Mouse (Mus musculus): Measurements from ENCODE around the gene P2rx3. TPM values are rescaled to one million over a fixed set of nuclear protein-coding genes. Genes with fewer than 3 reads are reported as not detected.

P2rx3 gene
- polyA plus RNA-seq, 1 experiment from 2014 or later = 7.1 TPM

- no peak overlapping the region for H3K4me3 ChIP-seq (ENCODE audit: low read depth, low read length)
- H3K36me3 ChIP-seq (ENCODE audit: control insufficient read depth, insufficient read depth, low read length) = peaks cover 11% of the 10 kb centered on the region
- no peaks in the 10 kb centered on the region for H3K4me1 ChIP-seq (replicated peaks; ENCODE audit: control insufficient read depth, insufficient read depth, low read length)
- peak; percentile 3; the same call in 1 of the 2 replicates for ATAC-seq (ENCODE audit: low FRiP score)
- 0 out of 2 replicates have a peak overlapping the region, but pooled peaks have one; percentile 4 for H3K9ac ChIP-seq (ENCODE audit: low read depth, low read length)
- DNase-seq (ENCODE audit: low spot score) = no peak
- H3K27ac ChIP-seq (ENCODE audit: low read depth, low read length) = no peak overlapping the region
- no peaks in the 10 kb centered on the region for H3K27me3 ChIP-seq (ENCODE audit: control insufficient read depth, insufficient read depth, low read length)
- H3K4me2 ChIP-seq (replicated peaks; ENCODE audit: low read depth, low read length) = peak overlapping the region; percentile 17; the same call in 1 of the 2 replicates
- WGBS = 46% methylated on average over 10 of the region's 10 CpGs
- H3K9me3 ChIP-seq (ENCODE audit: control insufficient read depth, low read length) = no peaks in the 10 kb centered on the region
Observed at GRCm38 (mm10) chr2:85061107-85061541, 23.9 kb upstream of the P2rx3 start.

DNA sequence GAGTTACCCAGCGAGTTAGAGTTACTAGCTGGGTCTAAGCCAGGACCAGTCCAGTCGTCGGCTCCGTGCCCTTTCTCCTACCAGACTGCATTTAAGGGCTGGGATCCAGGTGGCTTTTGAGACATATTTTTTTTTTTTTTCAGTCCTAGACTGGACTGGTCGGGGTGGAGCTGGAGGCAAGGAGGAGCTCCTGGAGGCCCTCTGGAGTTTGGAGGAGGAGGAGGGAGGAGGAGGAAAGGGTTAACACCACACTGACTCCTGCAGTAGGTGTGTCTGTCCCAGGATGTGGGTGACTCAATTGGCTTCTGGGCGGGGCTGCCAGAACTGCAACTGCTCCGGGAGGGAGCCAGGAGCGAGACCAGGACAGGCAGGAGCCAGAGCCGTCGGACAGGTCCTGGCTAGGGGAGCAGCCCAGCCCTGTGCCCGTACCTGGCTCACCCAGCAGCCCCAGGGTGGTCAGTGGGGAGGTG lies 23.4 kb upstream of the P2rx3 start:
- 39% methylated on average over 11 of the region's 11 CpGs for WGBS
- peaks cover 11% of the 10 kb centered on the region for H3K36me3 ChIP-seq (ENCODE audit: control insufficient read depth, insufficient read depth, low read length)

DNA sequence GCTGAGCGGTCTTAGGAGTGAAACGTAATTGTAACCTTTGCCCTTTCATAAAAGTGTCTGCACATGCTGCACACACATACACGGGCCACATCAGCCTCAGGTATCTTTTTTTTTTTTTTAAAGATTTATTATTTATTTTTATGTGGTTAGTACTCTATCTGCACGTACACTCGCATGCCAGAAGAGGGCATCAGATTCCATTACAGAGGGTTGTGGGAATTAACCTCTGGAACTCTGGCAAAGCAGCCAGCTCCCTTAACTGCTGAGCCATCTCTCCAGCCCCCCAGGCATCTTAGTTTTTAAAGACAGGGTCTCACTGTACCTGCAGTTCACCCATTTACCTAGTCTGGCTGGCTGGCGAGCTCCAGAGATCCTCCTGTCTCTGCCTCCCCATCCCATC lies 22.4 kb upstream of the P2rx3 start:
- no peak overlapping the region for H3K4me2 ChIP-seq (replicated peaks; ENCODE audit: low read depth, low read length)
- no peaks in the 10 kb centered on the region for H3K27me3 ChIP-seq (ENCODE audit: control insufficient read depth, insufficient read depth, low read length)
- H3K4me3 ChIP-seq (ENCODE audit: low read depth, low read length) = no peak overlapping the region
- H3K9ac ChIP-seq (ENCODE audit: low read depth, low read length) = no peak overlapping the region
- H3K9me3 ChIP-seq (ENCODE audit: control insufficient read depth, low read length) = no peaks in the 10 kb centered on the region
- no peak for DNase-seq (ENCODE audit: low spot score)
- peaks cover 11% of the 10 kb centered on the region for H3K36me3 ChIP-seq (ENCODE audit: control insufficient read depth, insufficient read depth, low read length)
- H3K27ac ChIP-seq (ENCODE audit: low read depth, low read length) = no peak overlapping the region
- no peak for ATAC-seq (ENCODE audit: low FRiP score)
- H3K4me1 ChIP-seq (replicated peaks; ENCODE audit: control insufficient read depth, insufficient read depth, low read length) = no peaks in the 10 kb centered on the region
- 94% methylated on average over 6 of the region's 6 CpGs for WGBS

More for the DNA sequence above, 23.4 kb upstream of the P2rx3 start:
- H3K4me2 ChIP-seq (replicated peaks; ENCODE audit: low read depth, low read length) = peak overlapping the region; percentile 17; the same call in 1 of the 2 replicates
- no peak overlapping the region for H3K4me3 ChIP-seq (ENCODE audit: low read depth, low read length)
- no peaks in the 10 kb centered on the region for H3K27me3 ChIP-seq (ENCODE audit: control insufficient read depth, insufficient read depth, low read length)
- peak; percentile 37; the same call in 1 of the 2 replicates for ATAC-seq (ENCODE audit: low FRiP score)
- 0 out of 2 replicates have a peak overlapping the region, but pooled peaks have one; percentile 4 for H3K9ac ChIP-seq (ENCODE audit: low read depth, low read length)
- no peak overlapping the region for H3K27ac ChIP-seq (ENCODE audit: low read depth, low read length)
- no peak for DNase-seq (ENCODE audit: low spot score)
- no peaks in the 10 kb centered on the region for H3K4me1 ChIP-seq (replicated peaks; ENCODE audit: control insufficient read depth, insufficient read depth, low read length)
- no peaks in the 10 kb centered on the region for H3K9me3 ChIP-seq (ENCODE audit: control insufficient read depth, low read length)

GRCm38 (mm10) chr2:85056711-85057110 lies 19.4 kb upstream of the P2rx3 start:
- H3K27ac ChIP-seq (ENCODE audit: low read depth, low read length) = no peak overlapping the region
- H3K36me3 ChIP-seq (ENCODE audit: control insufficient read depth, insufficient read depth, low read length) = peaks cover 11% of the 10 kb centered on the region
- no peaks in the 10 kb centered on the region for H3K4me1 ChIP-seq (replicated peaks; ENCODE audit: control insufficient read depth, insufficient read depth, low read length)
- H3K9ac ChIP-seq (ENCODE audit: low read depth, low read length) = no peak overlapping the region
- 69% methylated on average over 5 of the region's 5 CpGs for WGBS
- DNase-seq (ENCODE audit: low spot score) (no peak), ATAC-seq (ENCODE audit: low FRiP score) (no peak)
- no peak overlapping the region for H3K4me3 ChIP-seq (ENCODE audit: low read depth, low read length)
- H3K27me3 ChIP-seq (ENCODE audit: control insufficient read depth, insufficient read depth, low read length) = no peaks in the 10 kb centered on the region
- H3K4me2 ChIP-seq (replicated peaks; ENCODE audit: low read depth, low read length) = no peak overlapping the region
- no peaks in the 10 kb centered on the region for H3K9me3 ChIP-seq (ENCODE audit: control insufficient read depth, low read length)

DNA sequence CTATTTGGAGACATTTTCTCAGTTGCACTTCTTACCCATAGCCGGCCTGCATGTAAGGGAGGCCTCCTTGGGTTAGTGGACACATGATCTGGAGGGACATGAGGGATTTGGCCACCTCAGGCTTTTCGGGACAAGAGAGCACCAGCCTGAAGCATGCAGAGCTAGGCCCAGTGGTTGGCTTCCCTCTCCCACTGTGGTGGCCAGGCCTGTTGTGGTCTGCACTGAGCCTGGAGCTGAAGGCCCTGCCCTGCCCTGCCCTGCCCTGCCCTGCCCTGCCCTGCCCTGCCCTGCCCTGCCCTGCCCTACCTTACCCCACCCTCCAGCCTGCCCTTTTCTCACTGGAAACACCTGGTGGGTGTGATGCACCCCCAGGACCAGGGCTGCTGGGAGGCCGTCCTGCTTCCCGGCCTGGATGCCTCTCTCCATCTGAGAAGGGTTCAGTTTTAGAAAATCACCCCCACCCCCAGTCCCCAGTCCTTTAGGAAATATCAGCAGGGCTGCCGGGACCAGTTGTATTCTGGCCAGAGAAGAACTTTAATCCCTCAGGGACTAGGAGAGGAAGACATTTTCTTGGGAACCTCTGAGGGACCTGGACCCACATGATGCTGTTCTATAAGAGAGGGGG lies 16.0 kb upstream of the P2rx3 start:
- WGBS = 89% methylated on average over 5 of the region's 5 CpGs
- ATAC-seq (ENCODE audit: low FRiP score) (no peak), DNase-seq (ENCODE audit: low spot score) (no peak)
- Histone ChIP-seq H3K9me3 (ENCODE audit: control insufficient read depth, low read length) (no peaks in the 10 kb centered on the region), H3K27me3 (ENCODE audit: control insufficient read depth, insufficient read depth, low read length) (no peaks in the 10 kb centered on the region), H3K27ac (ENCODE audit: low read depth, low read length) (no peak overlapping the region), H3K36me3 (ENCODE audit: control insufficient read depth, insufficient read depth, low read length) (peaks cover 4% of the 10 kb centered on the region), H3K4me3 (ENCODE audit: low read depth, low read length) (no peak overlapping the region), H3K9ac (ENCODE audit: low read depth, low read length) (no peak overlapping the region), H3K4me1 (replicated peaks; ENCODE audit: control insufficient read depth, insufficient read depth, low read length) (peaks cover 6% of the 10 kb centered on the region; the same call in 1 of the 2 replicates), H3K4me2 (replicated peaks; ENCODE audit: low read depth, low read length) (no peak overlapping the region)

- peak overlapping the region; percentile 28 for H3K4me2 ChIP-seq (replicated peaks; ENCODE audit: low read depth, low read length)
- WGBS = 54% methylated on average over 9 of the region's 9 CpGs
- ATAC-seq (ENCODE audit: low FRiP score) (no peak), DNase-seq (ENCODE audit: low spot score) (no peak)
- H3K9ac ChIP-seq (ENCODE audit: low read depth, low read length) = no peak overlapping the region; the same call in 1 of the 2 replicates
- H3K9me3 ChIP-seq (ENCODE audit: control insufficient read depth, low read length) = no peaks in the 10 kb centered on the region
- H3K27me3 ChIP-seq (ENCODE audit: control insufficient read depth, insufficient read depth, low read length) = no peaks in the 10 kb centered on the region
- peak overlapping the region; percentile 19; the same call in 1 of the 2 replicates for H3K4me3 ChIP-seq (ENCODE audit: low read depth, low read length)
- peak overlapping the region; percentile 60 for H3K27ac ChIP-seq (ENCODE audit: low read depth, low read length)
- H3K4me1 ChIP-seq (replicated peaks; ENCODE audit: control insufficient read depth, insufficient read depth, low read length) = peaks cover 6% of the 10 kb centered on the region; the same call in 1 of the 2 replicates
- H3K36me3 ChIP-seq (ENCODE audit: control insufficient read depth, insufficient read depth, low read length) = peaks cover 3% of the 10 kb centered on the region; the same call in 1 of the 2 replicates
Observed at GRCm38 (mm10) chr2:85050746-85051145, 13.5 kb upstream of the P2rx3 start.

GRCm38 (mm10) chr2:85050001-85050634 lies 12.9 kb upstream of the P2rx3 start:
- Histone ChIP-seq H3K27ac (ENCODE audit: low read depth, low read length) (peak overlapping the region; percentile 60), H3K27me3 (ENCODE audit: control insufficient read depth, insufficient read depth, low read length) (no peaks in the 10 kb centered on the region), H3K9ac (ENCODE audit: low read depth, low read length) (no peak overlapping the region; the same call in 1 of the 2 replicates), H3K4me2 (replicated peaks; ENCODE audit: low read depth, low read length) (peak overlapping the region; percentile 28), H3K4me1 (replicated peaks; ENCODE audit: control insufficient read depth, insufficient read depth, low read length) (peaks cover 6% of the 10 kb centered on the region; the same call in 1 of the 2 replicates), H3K4me3 (ENCODE audit: low read depth, low read length) (peak overlapping the region; percentile 19), H3K9me3 (ENCODE audit: control insufficient read depth, low read length) (no peaks in the 10 kb centered on the region), H3K36me3 (ENCODE audit: control insufficient read depth, insufficient read depth, low read length) (peaks cover 6% of the 10 kb centered on the region; the same call in 1 of the 2 replicates)
- ATAC-seq (ENCODE audit: low FRiP score) (peak; percentile 41), DNase-seq (ENCODE audit: low spot score) (peak; percentile 63)
- WGBS = 4% methylated on average over 9 of the region's 10 CpGs

GRCm38 (mm10) chr2:85049277-85049676 lies 12.0 kb upstream of the P2rx3 start:
- Histone ChIP-seq H3K9me3 (ENCODE audit: control insufficient read depth, low read length) (no peaks in the 10 kb centered on the region), H3K4me2 (replicated peaks; ENCODE audit: low read depth, low read length) (peak overlapping the region; percentile 69), H3K9ac (ENCODE audit: low read depth, low read length) (no peak overlapping the region), H3K27me3 (ENCODE audit: control insufficient read depth, insufficient read depth, low read length) (no peaks in the 10 kb centered on the region), H3K4me1 (replicated peaks; ENCODE audit: control insufficient read depth, insufficient read depth, low read length) (peaks cover 6% of the 10 kb centered on the region; the same call in 1 of the 2 replicates), H3K36me3 (ENCODE audit: control insufficient read depth, insufficient read depth, low read length) (peaks cover 6% of the 10 kb centered on the region; the same call in 1 of the 2 replicates), H3K4me3 (ENCODE audit: low read depth, low read length) (peak overlapping the region; percentile 70; the same call in 1 of the 2 replicates), H3K27ac (ENCODE audit: low read depth, low read length) (peak overlapping the region; percentile 56)
- no peak for ATAC-seq (ENCODE audit: low FRiP score)
- DNase-seq (ENCODE audit: low spot score) = peak; percentile 22
- WGBS = 68% methylated on average over 4 of the region's 4 CpGs
